Mouse (Mus musculus) left cerebral cortex, adult 2 months (tissue): Measurements from ENCODE around the gene Rab31. TPM values are rescaled to one million over a fixed set of nuclear protein-coding genes. Genes with fewer than 3 reads are reported as not detected.
A peak's percentile ranks its signal among the peaks of the same experiment; 100 is the strongest.

ENCODE experiments used
- DNase-seq, 2 experiments: peaks; one replicate each; pipeline ENCODE4 v3.0.0; 2021 to 2022; ENCODE audit warnings: low spot score in 2 of 2, mixed read lengths in 1 of 2; ENCODE audit errors: extremely low spot score in 1 of 2
- H3K27ac ChIP-seq: fragments of 200-600 bp; 2 replicates; pipeline ENCODE4 v1.8.1; 2022
- H3K4me3 ChIP-seq: fragments of 200-600 bp; 2 replicates; pipeline ENCODE4 v1.8.1; 2022
- CTCF ChIP-seq: fragments of 200-600 bp; IDR thresholded peaks from 2 replicates; pipeline ENCODE4 v1.8.1; 2022; ENCODE audit warnings: antibody characterized with exemption, mild to moderate bottlenecking, moderate library complexity
- intact Hi-C: fragments of 180-260 bp; cut with DNase I; formaldehyde crosslinking; loops from one replicate; pipeline ENCODE4 v1.15.1; 2025
- long read RNA-seq, 2 experiments: library from polyadenylated mRNA; stranded (forward); transcript quantifications; one replicate each; pipeline ENCODE4 v2.0.0; 2021; ENCODE audit warnings: borderline mapping rate in 2 of 2
- total RNA-seq, 2 experiments: library from RNA; stranded (reverse); gene quantifications; 2 replicates each; pipeline ENCODE4 v1.2.3; 2021

Rab31 gene
- 10 to 100 TPM; 53.6 to 54.7 TPM for total RNA-seq
- long read RNA-seq, experiment 1, transcript Rab31-201 (7 exons, 3,473 nt): major isoform, 57 of 75 reads
- long read RNA-seq, experiment 1, partial matches to known transcripts: 0 of 75 reads
- long read RNA-seq, experiment 1, other reads (novel, unspliced or antisense): 18 of 75 reads
- long read RNA-seq, experiment 2, transcript Rab31-201 (7 exons, 3,473 nt): major isoform, 66 of 84 reads
- long read RNA-seq, experiment 2, partial matches to known transcripts: 1 of 84 reads
- long read RNA-seq, experiment 2, other reads (novel, unspliced or antisense): 17 of 84 reads

GRCm38 (mm10) chr17:65771951-65772934 lies at the start of gene Rab31:
Gene Rab31, minus strand, starts transcription at chr17:65772752.
- peak; percentile 81 to 83 for DNase-seq
- Histone ChIP-seq H3K27ac (peak within 1 kb of the TSS; percentile 90), H3K4me3 (peak within 1 kb of the TSS; percentile 72)
- intact Hi-C loops: loop anchor here (2.0 to 5.0 kb wide), 2 partner anchors 43 to 65 kb away; no protein-coding TSS in a partner anchor
- TF ChIP-seq CTCF: no peak

GRCm38 (mm10) chr17:65820197-65820596 lies 47.6 kb upstream of the Rab31 start:
- Histone ChIP-seq H3K27ac (no peak overlapping the region), H3K4me3 (no peak overlapping the region)
- DNase-seq: no peak
- intact Hi-C loops: no loop called here
- no peak for TF ChIP-seq CTCF

- Histone ChIP-seq H3K4me3 (no peak overlapping the region), H3K27ac (no peak overlapping the region)
- intact Hi-C loops: no loop called here
- DNase-seq: no peak
- TF ChIP-seq CTCF: no peak
Measured at GRCm38 (mm10) chr17:65813763-65814162, 41.2 kb upstream of the Rab31 start.

- intact Hi-C loops: no loop called here
- no peak overlapping the region for H3K4me3 ChIP-seq
- DNase-seq: no peak
- H3K27ac ChIP-seq: no peak overlapping the region
- TF ChIP-seq CTCF: no peak
Measured at GRCm38 (mm10) chr17:65811032-65811431, 38.5 kb upstream of the Rab31 start.

- peak overlapping the region; percentile 3; the same call in 1 of the 2 replicates for H3K27ac ChIP-seq
- no peak for TF ChIP-seq CTCF
- DNase-seq: no peak
- no peak overlapping the region for H3K4me3 ChIP-seq
- intact Hi-C loops: no loop called here
Measured at GRCm38 (mm10) chr17:65806416-65806815, 33.9 kb upstream of the Rab31 start.

DNA sequence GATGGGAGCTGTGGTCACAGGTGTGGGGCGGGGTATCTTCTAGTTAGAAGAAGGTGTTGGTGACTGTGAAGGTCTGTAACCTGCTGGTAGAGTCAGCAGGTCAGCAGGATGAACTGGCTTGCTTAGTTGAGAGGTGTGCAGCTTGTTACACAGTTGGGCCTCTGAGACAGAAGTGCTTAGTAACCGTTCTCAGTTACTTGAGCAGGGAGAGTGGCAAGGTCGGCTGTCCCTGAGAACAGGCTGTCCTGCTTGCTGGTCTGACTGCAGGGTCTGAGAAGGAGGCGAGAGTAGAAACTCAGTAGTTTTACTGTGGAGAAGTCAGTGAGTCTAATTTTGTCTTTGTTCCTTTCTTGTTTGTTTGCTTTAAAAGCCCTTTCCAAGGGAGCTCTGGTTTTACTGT lies 33.4 kb upstream of the Rab31 start:
- Histone ChIP-seq H3K27ac (peak overlapping the region; percentile 3; the same call in 1 of the 2 replicates), H3K4me3 (no peak overlapping the region)
- no peak for DNase-seq
- intact Hi-C loops: no loop called here
- TF ChIP-seq CTCF: no peak

GRCm38 (mm10) chr17:65802026-65802425 lies 29.5 kb upstream of the Rab31 start:
- no peak for DNase-seq
- Histone ChIP-seq H3K27ac (no peak overlapping the region), H3K4me3 (no peak overlapping the region)
- intact Hi-C loops: no loop called here
- no peak for TF ChIP-seq CTCF

- Histone ChIP-seq H3K27ac (no peak overlapping the region), H3K4me3 (no peak overlapping the region)
- TF ChIP-seq CTCF: no peak
- intact Hi-C loops: no loop called here
- DNase-seq: no peak
Measured at GRCm38 (mm10) chr17:65800451-65800850, 27.9 kb upstream of the Rab31 start.

DNA sequence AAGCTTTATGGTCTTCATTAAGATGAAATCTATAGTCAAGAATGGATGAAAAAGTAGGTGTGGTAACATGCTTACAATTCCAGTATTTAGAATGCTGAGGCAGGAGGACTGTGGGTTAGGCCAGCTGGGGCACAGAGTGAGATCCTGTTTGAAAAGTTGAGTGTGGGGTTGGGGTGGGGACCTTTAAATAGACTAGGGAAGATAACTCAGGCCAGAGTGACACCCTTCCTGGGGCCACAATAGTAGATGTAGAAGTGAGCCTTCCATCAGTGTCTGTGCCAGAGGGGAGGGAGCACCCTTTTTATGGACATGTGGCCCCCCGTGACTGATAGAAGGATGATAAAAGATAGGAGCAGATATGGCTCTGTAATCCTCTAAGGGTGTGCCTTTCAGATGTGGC lies 26.8 kb upstream of the Rab31 start:
- TF ChIP-seq CTCF: no peak
- no peak overlapping the region for H3K27ac ChIP-seq
- no peak overlapping the region for H3K4me3 ChIP-seq
- no peak for DNase-seq
- intact Hi-C loops: no loop called here

GRCm38 (mm10) chr17:65798446-65798845 lies 25.9 kb upstream of the Rab31 start:
- intact Hi-C loops: no loop called here
- TF ChIP-seq CTCF: no peak
- Histone ChIP-seq H3K4me3 (no peak overlapping the region), H3K27ac (no peak overlapping the region)
- DNase-seq: no peak

GRCm38 (mm10) chr17:65796056-65796455 lies 23.5 kb upstream of the Rab31 start:
- intact Hi-C loops: no loop called here
- H3K27ac ChIP-seq: no peak overlapping the region
- H3K4me3 ChIP-seq: no peak overlapping the region
- DNase-seq: no peak
- TF ChIP-seq CTCF: no peak
